Mouse (Mus musculus) liver, embryonic 14.5 days (tissue): ENCODE data around the gene Utp6.

Experiments used
- CTCF ChIP-seq: IDR thresholded peaks from 2 replicates; pipeline ENCODE4 v1.5.1; 2016; ENCODE audit warnings: antibody characterized with exemption, low read depth, control low read depth
- EP300 ChIP-seq: IDR thresholded peaks from 2 replicates; pipeline ENCODE4 v1.6.1; 2016; ENCODE audit warnings: antibody characterized with exemption, low read depth

GRCm38 (mm10) chr11:79902881-79903481, 59.2 kb downstream of the Utp6 start:
- no peak for TF ChIP-seq EP300
- TF ChIP-seq CTCF, result no peak
